Mouse (Mus musculus): ENCODE measurements around the gene Cryl1.

DNA sequence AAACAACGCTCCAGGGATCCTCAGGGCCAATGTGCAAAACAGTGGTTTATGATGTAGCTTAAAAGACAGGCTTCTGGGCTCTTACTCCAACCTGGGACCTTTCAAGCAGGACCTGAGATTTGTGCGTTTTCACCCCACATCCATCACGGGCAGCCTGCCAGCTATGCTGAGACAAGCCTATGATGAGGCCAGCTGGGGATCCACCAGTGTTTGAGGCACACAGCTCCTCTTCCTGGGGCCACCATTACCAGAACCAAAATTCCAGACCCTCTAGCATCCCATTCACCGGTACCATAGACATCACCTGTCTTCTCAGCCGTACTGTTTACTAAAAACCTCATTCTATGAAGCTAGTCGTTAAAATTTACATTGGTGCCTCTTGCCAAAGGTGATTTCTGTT, 151.8 kb downstream of the Cryl1 start:
- TF ChIP-seq CTCF (IDR thresholded peaks at IDR 0.05; ENCODE audit: insufficient read depth, low read length) (no peak), POLR2A (IDR thresholded peaks at IDR 0.05; ENCODE audit: borderline replicate concordance, extremely low read depth, low read depth, low read length) (no peak)
